Mouse (Mus musculus): ENCODE data around the gene Itch. TPM values are rescaled to one million over a fixed set of nuclear protein-coding genes. Genes with fewer than 3 reads are reported as not detected.

Itch gene
- polyA plus RNA-seq, 1 experiment from 2014 or later, result 30.4 TPM

DNA sequence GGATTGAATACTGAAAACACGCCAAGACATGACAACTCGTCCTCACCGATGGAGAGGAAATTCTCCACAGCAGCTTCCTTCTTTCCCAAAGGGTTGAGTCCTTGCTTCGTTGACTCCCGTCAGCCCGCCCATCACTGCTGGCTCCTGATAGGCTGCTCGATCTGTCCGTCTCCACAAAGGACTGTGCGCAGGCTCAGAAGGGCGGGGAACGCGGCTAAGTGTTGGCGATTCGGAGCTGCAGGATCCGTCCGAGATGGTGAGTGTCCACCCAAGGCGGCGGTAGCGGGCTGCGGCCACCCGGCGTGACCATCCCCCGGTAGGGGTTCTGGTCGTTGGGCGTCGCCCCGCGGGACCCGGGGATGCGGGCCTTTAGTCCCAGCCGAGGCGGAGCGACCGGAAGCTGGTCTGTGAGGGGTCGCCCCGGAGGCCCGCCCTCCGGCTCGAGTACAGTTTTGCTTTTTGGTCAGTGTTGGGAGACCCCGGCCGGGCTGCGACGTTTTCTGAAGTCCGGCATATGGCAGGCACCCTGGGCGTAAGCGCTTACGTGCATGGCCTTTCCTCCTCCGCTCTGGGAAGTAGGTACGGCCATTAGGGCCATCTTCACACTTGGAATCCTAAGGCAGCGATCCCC, 103.2 kb downstream of the Itch start, which contains the start of gene Dynlrb1:
Gene Dynlrb1 (plus strand): TSS at position 172 of the 631 bp plus-strand sequence.
- peak within 1 kb of the TSS; percentile 67 for H3K4me2 ChIP-seq (ENCODE audit: low read length)
- peak; percentile 100 for ATAC-seq
- H3K9me3 ChIP-seq (replicated peaks; ENCODE audit: control insufficient read depth, low read length), result no peaks in the 10 kb centered on the region
- peak; percentile 98 for DNase-seq (ENCODE audit: low spot score)
- peaks cover 20% of the 10 kb centered on the region for H3K4me1 ChIP-seq (ENCODE audit: control insufficient read depth, insufficient read depth, low read length)
- WGBS, result under 1% methylated on average over 50 of the region's 50 CpGs
- H3K27me3 ChIP-seq (replicated peaks; ENCODE audit: control insufficient read depth, insufficient read depth, low read length), result no peaks in the 10 kb centered on the region
- H3K36me3 ChIP-seq (ENCODE audit: control insufficient read depth, insufficient read depth, low read length), result peaks cover 4% of the 10 kb centered on the region; the same call in 1 of the 2 replicates
- peak within 1 kb of the TSS; percentile 82 for H3K4me3 ChIP-seq (ENCODE audit: low read depth, low read length)
- peak within 1 kb of the TSS; percentile 78 for H3K27ac ChIP-seq (ENCODE audit: low read depth, low read length)
- peak within 1 kb of the TSS; percentile 88 for H3K9ac ChIP-seq (ENCODE audit: low read length)

DNA sequence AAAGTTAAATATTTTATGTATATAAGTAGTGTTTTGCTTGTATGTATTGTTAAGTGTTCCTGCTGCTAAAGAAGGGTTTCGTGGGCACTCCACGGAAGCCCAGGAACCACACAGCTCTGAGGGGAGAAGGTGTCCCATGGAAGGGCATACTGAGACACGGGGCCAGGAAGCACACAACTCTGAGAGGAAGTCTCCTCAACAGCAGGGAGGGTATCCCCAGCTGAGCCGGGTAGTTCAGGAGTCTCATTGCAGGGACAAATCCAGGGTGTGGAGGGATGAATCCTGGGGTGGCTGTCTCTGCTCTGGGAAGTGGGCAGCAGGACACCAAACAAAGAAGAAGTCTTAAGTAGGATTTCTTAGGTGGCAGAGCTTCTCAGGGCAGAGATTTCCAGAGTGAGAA, 104.0 kb downstream of the Itch start:
- Histone ChIP-seq H3K4me2 (ENCODE audit: low read length) (peak overlapping the region; percentile 67), H3K4me3 (ENCODE audit: low read depth, low read length) (peak overlapping the region; percentile 82), H3K27ac (ENCODE audit: low read depth, low read length) (no peak overlapping the region), H3K9ac (ENCODE audit: low read length) (peak overlapping the region; percentile 88), H3K27me3 (replicated peaks; ENCODE audit: control insufficient read depth, insufficient read depth, low read length) (no peaks in the 10 kb centered on the region), H3K36me3 (ENCODE audit: control insufficient read depth, insufficient read depth, low read length) (peaks cover 4% of the 10 kb centered on the region; the same call in 1 of the 2 replicates), H3K4me1 (ENCODE audit: control insufficient read depth, insufficient read depth, low read length) (peaks cover 20% of the 10 kb centered on the region), H3K9me3 (replicated peaks; ENCODE audit: control insufficient read depth, low read length) (no peaks in the 10 kb centered on the region)
- 16% methylated on average over 4 of the region's 4 CpGs for WGBS
- DNase-seq (ENCODE audit: low spot score) (no peak), ATAC-seq (no peak)

DNA sequence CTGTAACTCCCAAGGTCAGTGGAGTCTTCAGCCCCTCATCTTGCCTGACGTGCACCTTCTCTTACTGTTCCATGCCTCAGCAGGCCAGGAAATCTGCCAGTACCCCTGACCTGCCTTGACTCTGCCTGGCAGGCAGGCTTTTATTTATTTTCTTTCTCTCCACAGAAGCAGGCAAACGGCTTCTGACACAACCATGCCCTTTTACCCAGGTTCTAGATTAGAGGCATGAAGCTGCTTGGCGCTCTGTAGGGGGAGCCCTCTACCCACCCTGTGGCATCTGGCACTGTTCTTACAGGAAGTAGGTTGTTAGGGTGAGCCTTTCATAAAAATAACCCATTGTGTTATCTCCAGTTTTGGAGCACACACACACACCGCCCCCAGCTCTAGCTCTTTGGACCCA, 107.6 kb downstream of the Itch start:
- 88% methylated on average over 4 of the region's 4 CpGs for WGBS
- Histone ChIP-seq H3K4me2 (ENCODE audit: low read length) (no peak overlapping the region), H3K9me3 (replicated peaks; ENCODE audit: control insufficient read depth, low read length) (no peaks in the 10 kb centered on the region), H3K36me3 (ENCODE audit: control insufficient read depth, insufficient read depth, low read length) (peaks cover 38% of the 10 kb centered on the region), H3K4me3 (ENCODE audit: low read depth, low read length) (no peak overlapping the region), H3K9ac (ENCODE audit: low read length) (no peak overlapping the region), H3K4me1 (ENCODE audit: control insufficient read depth, insufficient read depth, low read length) (peaks cover 17% of the 10 kb centered on the region), H3K27me3 (replicated peaks; ENCODE audit: control insufficient read depth, insufficient read depth, low read length) (no peaks in the 10 kb centered on the region), H3K27ac (ENCODE audit: low read depth, low read length) (no peak overlapping the region)
- ATAC-seq, result no peak
- no peak for DNase-seq (ENCODE audit: low spot score)

DNA sequence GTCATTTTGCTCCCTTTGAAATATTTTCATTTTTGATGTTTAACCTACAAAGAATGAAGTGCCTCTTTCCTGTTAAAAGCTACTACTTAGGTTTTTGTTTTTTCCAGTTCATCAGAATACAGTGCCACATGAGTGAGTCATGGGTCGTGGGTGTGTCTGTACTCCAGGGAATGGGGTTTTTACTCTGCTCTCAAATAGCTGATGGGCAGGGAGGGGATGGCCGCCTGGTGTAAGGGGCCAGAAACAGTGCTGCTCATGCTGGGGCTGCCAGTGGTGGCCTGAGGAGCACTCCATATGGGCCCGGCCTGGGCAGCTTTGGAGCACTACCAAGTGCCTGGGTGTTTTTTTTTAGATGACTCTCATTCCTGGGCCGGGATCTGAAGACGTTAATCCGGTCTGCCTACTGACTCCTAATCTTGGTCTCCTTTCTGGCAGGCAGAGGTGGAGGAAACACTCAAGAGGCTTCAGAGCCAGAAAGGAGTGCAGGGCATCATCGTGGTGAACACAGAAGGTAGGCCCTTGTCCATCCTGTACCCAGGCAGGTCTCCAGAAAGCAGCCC, 109.1 kb downstream of the Itch start:
- Histone ChIP-seq H3K36me3 (ENCODE audit: control insufficient read depth, insufficient read depth, low read length) (peaks cover 49% of the 10 kb centered on the region), H3K4me1 (ENCODE audit: control insufficient read depth, insufficient read depth, low read length) (peaks cover 14% of the 10 kb centered on the region)
- no peak for ATAC-seq

DNA sequence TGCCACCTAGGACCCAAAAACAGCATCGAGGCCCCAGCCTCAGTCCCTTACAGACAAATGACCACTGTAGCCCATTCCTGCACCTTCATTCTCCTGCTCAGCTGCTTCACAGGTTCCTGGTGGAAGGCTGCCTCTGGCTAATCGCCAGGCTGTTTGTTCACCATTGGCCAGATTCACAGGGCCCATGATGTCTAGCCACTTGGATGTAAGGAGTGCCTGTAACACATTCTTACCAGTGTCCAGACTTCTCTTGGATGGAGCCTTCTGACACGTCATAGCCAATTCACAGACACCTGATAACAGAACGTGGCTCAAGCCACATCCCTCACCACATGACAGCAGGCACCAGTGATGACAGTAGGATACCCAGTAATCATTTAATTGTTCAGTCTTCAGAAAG, 112.9 kb downstream of the Itch start:
- ATAC-seq (no peak), DNase-seq (ENCODE audit: low spot score) (no peak)
- 92% methylated on average over 4 of the region's 4 CpGs for WGBS
- Histone ChIP-seq H3K4me3 (ENCODE audit: low read depth, low read length) (no peak overlapping the region), H3K27ac (ENCODE audit: low read depth, low read length) (no peak overlapping the region), H3K4me1 (ENCODE audit: control insufficient read depth, insufficient read depth, low read length) (no peaks in the 10 kb centered on the region), H3K27me3 (replicated peaks; ENCODE audit: control insufficient read depth, insufficient read depth, low read length) (no peaks in the 10 kb centered on the region), H3K4me2 (ENCODE audit: low read length) (no peak overlapping the region), H3K9me3 (replicated peaks; ENCODE audit: control insufficient read depth, low read length) (no peaks in the 10 kb centered on the region), H3K36me3 (ENCODE audit: control insufficient read depth, insufficient read depth, low read length) (peaks cover 84% of the 10 kb centered on the region), H3K9ac (ENCODE audit: low read length) (no peak overlapping the region)

More for the DNA sequence above, 109.1 kb downstream of the Itch start:
- 92% methylated on average over 7 of the region's 7 CpGs for WGBS
- Histone ChIP-seq H3K27me3 (replicated peaks; ENCODE audit: control insufficient read depth, insufficient read depth, low read length) (no peaks in the 10 kb centered on the region), H3K4me3 (ENCODE audit: low read depth, low read length) (no peak overlapping the region), H3K27ac (ENCODE audit: low read depth, low read length) (no peak overlapping the region), H3K9me3 (replicated peaks; ENCODE audit: control insufficient read depth, low read length) (no peaks in the 10 kb centered on the region), H3K4me2 (ENCODE audit: low read length) (no peak overlapping the region), H3K9ac (ENCODE audit: low read length) (no peak overlapping the region)
- no peak for DNase-seq (ENCODE audit: low spot score)

DNA sequence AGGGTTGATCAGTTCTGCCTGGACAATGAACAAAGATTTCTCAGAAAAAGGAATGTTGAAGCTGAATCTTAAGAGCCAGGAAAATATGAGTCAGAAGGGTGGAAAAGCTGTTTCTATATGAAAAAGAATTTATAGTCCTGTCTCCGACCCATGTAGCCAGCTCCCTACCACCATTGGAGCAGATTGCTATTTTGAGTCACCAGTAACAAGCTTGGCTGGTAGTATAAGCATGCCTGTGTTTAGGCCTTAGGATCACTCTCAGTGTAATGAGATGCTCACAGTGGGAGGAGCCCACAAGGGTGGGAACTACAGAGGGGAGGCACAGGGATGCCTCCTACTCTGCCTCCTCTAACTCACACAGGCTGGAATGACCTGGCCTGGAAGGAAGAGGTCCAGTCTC, 114.9 kb downstream of the Itch start:
- Histone ChIP-seq H3K4me1 (ENCODE audit: control insufficient read depth, insufficient read depth, low read length) (no peaks in the 10 kb centered on the region), H3K9me3 (replicated peaks; ENCODE audit: control insufficient read depth, low read length) (no peaks in the 10 kb centered on the region), H3K4me2 (ENCODE audit: low read length) (no peak overlapping the region), H3K9ac (ENCODE audit: low read length) (no peak overlapping the region), H3K27me3 (replicated peaks; ENCODE audit: control insufficient read depth, insufficient read depth, low read length) (no peaks in the 10 kb centered on the region), H3K36me3 (ENCODE audit: control insufficient read depth, insufficient read depth, low read length) (peaks cover 79% of the 10 kb centered on the region), H3K4me3 (ENCODE audit: low read depth, low read length) (no peak overlapping the region), H3K27ac (ENCODE audit: low read depth, low read length) (no peak overlapping the region)
- WGBS, result 97% methylated on average over 1 of the region's 1 CpGs
- no peak for ATAC-seq
- DNase-seq (ENCODE audit: low spot score), result no peak

DNA sequence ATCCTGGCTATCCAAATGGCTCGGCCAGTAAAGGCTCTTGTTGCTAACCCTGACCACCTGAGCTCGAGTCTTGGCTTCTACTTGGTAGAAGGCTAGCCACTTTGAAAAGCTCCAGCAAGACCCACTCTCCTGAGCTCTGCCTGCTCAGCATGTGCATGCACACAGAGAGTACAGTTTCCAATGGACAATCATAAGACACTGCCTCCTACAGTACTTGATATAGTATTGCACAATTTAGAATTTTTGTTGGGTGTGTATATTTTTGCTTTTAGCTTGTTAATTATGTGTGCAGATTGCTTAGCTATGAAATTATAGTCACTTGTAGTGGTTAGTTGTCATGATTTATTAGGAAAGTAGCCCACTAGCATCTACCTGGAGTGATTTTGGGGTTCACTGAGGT, 115.4 kb downstream of the Itch start:
- Histone ChIP-seq H3K27ac (ENCODE audit: low read depth, low read length) (no peak overlapping the region), H3K4me3 (ENCODE audit: low read depth, low read length) (no peak overlapping the region), H3K27me3 (replicated peaks; ENCODE audit: control insufficient read depth, insufficient read depth, low read length) (no peaks in the 10 kb centered on the region), H3K4me1 (ENCODE audit: control insufficient read depth, insufficient read depth, low read length) (no peaks in the 10 kb centered on the region), H3K36me3 (ENCODE audit: control insufficient read depth, insufficient read depth, low read length) (peaks cover 74% of the 10 kb centered on the region), H3K9me3 (replicated peaks; ENCODE audit: control insufficient read depth, low read length) (no peaks in the 10 kb centered on the region), H3K9ac (ENCODE audit: low read length) (no peak overlapping the region), H3K4me2 (ENCODE audit: low read length) (no peak overlapping the region)
- DNase-seq (ENCODE audit: low spot score) (no peak), ATAC-seq (no peak)
- 77% methylated on average over 2 of the region's 2 CpGs for WGBS

DNA sequence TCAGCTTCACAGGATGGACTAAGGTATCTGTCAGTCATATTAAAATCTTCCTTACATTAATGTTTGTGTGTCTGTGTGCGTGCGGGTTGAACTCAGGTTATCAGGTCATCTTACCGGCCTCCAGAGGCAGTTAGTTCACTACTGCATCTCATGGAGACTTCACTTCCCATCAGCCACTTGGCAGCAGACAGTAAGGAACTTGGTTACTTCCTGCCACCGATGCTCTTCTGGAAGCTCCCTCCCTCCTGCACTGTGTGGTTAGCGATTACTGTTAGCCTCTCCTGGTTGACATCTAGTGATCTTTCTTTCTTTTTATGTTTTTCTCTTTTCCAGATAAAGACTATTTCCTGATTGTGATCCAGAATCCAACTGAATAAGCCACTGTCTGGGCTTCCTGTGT, 116.3 kb downstream of the Itch start:
- ATAC-seq (no peak), DNase-seq (ENCODE audit: low spot score) (no peak)
- H3K36me3 ChIP-seq (ENCODE audit: control insufficient read depth, insufficient read depth, low read length), result peaks cover 65% of the 10 kb centered on the region
- no peak overlapping the region for H3K4me3 ChIP-seq (ENCODE audit: low read depth, low read length)
- H3K27ac ChIP-seq (ENCODE audit: low read depth, low read length), result no peak overlapping the region
- no peak overlapping the region for H3K4me2 ChIP-seq (ENCODE audit: low read length)
- H3K27me3 ChIP-seq (replicated peaks; ENCODE audit: control insufficient read depth, insufficient read depth, low read length), result no peaks in the 10 kb centered on the region
- H3K9me3 ChIP-seq (replicated peaks; ENCODE audit: control insufficient read depth, low read length), result no peaks in the 10 kb centered on the region
- H3K9ac ChIP-seq (ENCODE audit: low read length), result no peak overlapping the region
- 97% methylated on average over 5 of the region's 5 CpGs for WGBS
- H3K4me1 ChIP-seq (ENCODE audit: control insufficient read depth, insufficient read depth, low read length), result no peaks in the 10 kb centered on the region

DNA sequence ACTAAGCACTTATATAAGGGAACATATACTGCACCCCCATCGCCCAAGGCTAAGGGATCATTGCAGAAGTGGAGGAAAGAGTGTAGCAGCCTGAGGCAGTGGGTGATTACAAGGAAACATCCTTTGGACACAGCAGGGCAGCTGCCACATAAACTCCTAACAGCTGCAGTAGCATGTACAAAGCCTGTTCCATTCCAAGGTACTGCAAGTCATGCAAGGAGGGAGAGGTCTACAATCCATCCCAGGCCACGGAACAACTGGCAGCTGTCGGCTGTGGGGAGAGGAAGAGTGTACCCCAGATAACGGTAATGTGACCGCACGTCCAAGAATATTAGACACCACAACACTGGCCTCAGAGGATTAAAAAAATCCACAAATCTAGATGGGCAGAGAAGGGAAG, 132.2 kb downstream of the Itch start:
- Histone ChIP-seq H3K27me3 (replicated peaks; ENCODE audit: control insufficient read depth, insufficient read depth, low read length) (no peaks in the 10 kb centered on the region), H3K4me3 (ENCODE audit: low read depth, low read length) (no peak overlapping the region), H3K4me2 (ENCODE audit: low read length) (no peak overlapping the region), H3K4me1 (ENCODE audit: control insufficient read depth, insufficient read depth, low read length) (no peaks in the 10 kb centered on the region), H3K36me3 (ENCODE audit: control insufficient read depth, insufficient read depth, low read length) (no peaks in the 10 kb centered on the region), H3K9ac (ENCODE audit: low read length) (no peak overlapping the region), H3K27ac (ENCODE audit: low read depth, low read length) (no peak overlapping the region), H3K9me3 (replicated peaks; ENCODE audit: control insufficient read depth, low read length) (no peaks in the 10 kb centered on the region)
- WGBS, result 90% methylated on average over 6 of the region's 6 CpGs
- ATAC-seq (no peak), DNase-seq (ENCODE audit: low spot score) (no peak)

All from forebrain, embryonic 14.5 days (tissue).